Mouse (Mus musculus): ENCODE data around the gene Shisal2b. TPM values are rescaled to one million over a fixed set of nuclear protein-coding genes. Genes with fewer than 3 reads are reported as not detected.
"Not testable (repeated sequence)": the region's sequence is repeated elsewhere in the genome, so short reads cannot be mapped to it uniquely, and the experiment has no call there.

Shisal2b gene
- polyA plus RNA-seq (2015; fragmentation: Nextera tagmentation; extraction: Ambion mirVana), result 0.41 and 0.69 TPM in 2 replicates

- H3K4me2 ChIP-seq (replicated peaks), result peak within 1 kb of the TSS; percentile 80
- WGBS, result 4% methylated on average over 38 of the region's 38 CpGs
Measured at GRCm38 (mm10) chr13:104863127-104863979, at the start of gene Shisal2b. Gene Shisal2b (minus strand): TSS chr13:104863893.

GRCm38 (mm10) chr13:104911626-104912025 is 47.9 kb upstream of the Shisal2b start:
- H3K27me3 ChIP-seq; H3K4me1 ChIP-seq; H3K36me3 ChIP-seq; ATAC-seq (ENCODE audit: low FRiP score, low read depth); H3K4me3 ChIP-seq; H3K9ac ChIP-seq; H3K9me3 ChIP-seq; H3K27ac ChIP-seq; H3K4me2 ChIP-seq (replicated peaks): not testable (repeated sequence)
- 87% methylated on average over 5 of the region's 5 CpGs for WGBS

More at GRCm38 (mm10) chr13:104863127-104863979, at the start of gene Shisal2b:
- Histone ChIP-seq H3K9ac (peak within 1 kb of the TSS; percentile 67), H3K27ac (no peak within 1 kb of the TSS), H3K27me3 (peaks cover 47% of the 10 kb centered on the region), H3K4me3 (peak within 1 kb of the TSS; percentile 49), H3K4me1 (peaks cover 4% of the 10 kb centered on the region; the same call in 1 of the 2 replicates), H3K36me3 (no peaks in the 10 kb centered on the region), H3K9me3 (no peaks in the 10 kb centered on the region)
- peak; percentile 83 for ATAC-seq (ENCODE audit: low FRiP score, low read depth)

- H3K27ac ChIP-seq; H3K36me3 ChIP-seq; H3K9me3 ChIP-seq; H3K4me1 ChIP-seq; H3K4me2 ChIP-seq (replicated peaks); H3K9ac ChIP-seq; H3K27me3 ChIP-seq; H3K4me3 ChIP-seq; ATAC-seq (ENCODE audit: low FRiP score, low read depth): not testable (repeated sequence)
- WGBS, result 93% methylated on average over 1 of the region's 1 CpGs
Measured at GRCm38 (mm10) chr13:104911006-104911405, 47.3 kb upstream of the Shisal2b start.

GRCm38 (mm10) chr13:104908691-104909090 is 45.0 kb upstream of the Shisal2b start:
- Histone ChIP-seq H3K4me2 (replicated peaks) (no peak overlapping the region), H3K4me3 (no peak overlapping the region), H3K9me3 (no peaks in the 10 kb centered on the region), H3K9ac (no peak overlapping the region), H3K4me1 (no peaks in the 10 kb centered on the region), H3K36me3 (no peaks in the 10 kb centered on the region), H3K27me3 (no peaks in the 10 kb centered on the region), H3K27ac (no peak overlapping the region)
- no peak for ATAC-seq (ENCODE audit: low FRiP score, low read depth)
- WGBS, result 64% methylated on average over 7 of the region's 7 CpGs

GRCm38 (mm10) chr13:104894771-104895170 is 31.1 kb upstream of the Shisal2b start:
- no peak overlapping the region for H3K4me2 ChIP-seq (replicated peaks)
- H3K9ac ChIP-seq, result no peak overlapping the region
- no peak for ATAC-seq (ENCODE audit: low FRiP score, low read depth)
- 91% methylated on average over 1 of the region's 1 CpGs for WGBS
- no peaks in the 10 kb centered on the region for H3K36me3 ChIP-seq
- H3K9me3 ChIP-seq, result no peaks in the 10 kb centered on the region
- H3K4me1 ChIP-seq, result no peaks in the 10 kb centered on the region
- H3K27me3 ChIP-seq, result no peaks in the 10 kb centered on the region
- H3K27ac ChIP-seq, result no peak overlapping the region
- H3K4me3 ChIP-seq, result no peak overlapping the region

- Histone ChIP-seq H3K4me1 (no peaks in the 10 kb centered on the region), H3K4me2 (replicated peaks) (no peak overlapping the region), H3K36me3 (no peaks in the 10 kb centered on the region), H3K4me3 (no peak overlapping the region), H3K9me3 (no peaks in the 10 kb centered on the region), H3K27me3 (no peaks in the 10 kb centered on the region), H3K9ac (no peak overlapping the region), H3K27ac (no peak overlapping the region)
- no peak for ATAC-seq (ENCODE audit: low FRiP score, low read depth)
- 76% methylated on average over 4 of the region's 4 CpGs for WGBS
Measured at GRCm38 (mm10) chr13:104892337-104892736, 28.6 kb upstream of the Shisal2b start.

- Histone ChIP-seq H3K4me1 (no peaks in the 10 kb centered on the region), H3K36me3 (no peaks in the 10 kb centered on the region), H3K9ac (no peak overlapping the region), H3K4me2 (replicated peaks) (no peak overlapping the region), H3K9me3 (no peaks in the 10 kb centered on the region), H3K27me3 (no peaks in the 10 kb centered on the region), H3K27ac (no peak overlapping the region), H3K4me3 (no peak overlapping the region)
- 78% methylated on average over 8 of the region's 8 CpGs for WGBS
- no peak for ATAC-seq (ENCODE audit: low FRiP score, low read depth)
Measured at GRCm38 (mm10) chr13:104886308-104887032, 22.8 kb upstream of the Shisal2b start.

GRCm38 (mm10) chr13:104883566-104884249 is 20.0 kb upstream of the Shisal2b start:
- Histone ChIP-seq H3K27ac (no peak overlapping the region), H3K27me3 (no peaks in the 10 kb centered on the region), H3K9ac (no peak overlapping the region), H3K4me1 (no peaks in the 10 kb centered on the region), H3K4me2 (replicated peaks) (no peak overlapping the region), H3K9me3 (no peaks in the 10 kb centered on the region), H3K4me3 (no peak overlapping the region), H3K36me3 (no peaks in the 10 kb centered on the region)
- WGBS, result 34% methylated on average over 14 of the region's 16 CpGs
- ATAC-seq (ENCODE audit: low FRiP score, low read depth), result no peak

- Histone ChIP-seq H3K4me1 (no peaks in the 10 kb centered on the region), H3K9me3 (no peaks in the 10 kb centered on the region), H3K27me3 (no peaks in the 10 kb centered on the region), H3K4me2 (replicated peaks) (no peak overlapping the region), H3K9ac (no peak overlapping the region), H3K36me3 (no peaks in the 10 kb centered on the region), H3K27ac (no peak overlapping the region), H3K4me3 (no peak overlapping the region)
- ATAC-seq (ENCODE audit: low FRiP score, low read depth), result no peak
- WGBS, result 82% methylated on average over 4 of the region's 4 CpGs
Measured at GRCm38 (mm10) chr13:104878508-104878907, 14.8 kb upstream of the Shisal2b start.

GRCm38 (mm10) chr13:104869907-104870306 is 6.2 kb upstream of the Shisal2b start:
- H3K27me3 ChIP-seq, result peaks cover 9% of the 10 kb centered on the region; the same call in 1 of the 2 replicates
- H3K27ac ChIP-seq, result no peak overlapping the region
- H3K36me3 ChIP-seq, result no peaks in the 10 kb centered on the region
- no peak overlapping the region for H3K4me2 ChIP-seq (replicated peaks)
- no peaks in the 10 kb centered on the region for H3K4me1 ChIP-seq
- no peak overlapping the region for H3K9ac ChIP-seq
- H3K4me3 ChIP-seq, result no peak overlapping the region
- H3K9me3 ChIP-seq, result no peaks in the 10 kb centered on the region
- ATAC-seq (ENCODE audit: low FRiP score, low read depth), result no peak
- WGBS, result 88% methylated on average over 2 of the region's 2 CpGs

GRCm38 (mm10) chr13:104866726-104867125 is 3.0 kb upstream of the Shisal2b start:
- ATAC-seq (ENCODE audit: low FRiP score, low read depth), result no peak
- no peak overlapping the region for H3K4me2 ChIP-seq (replicated peaks)
- no peak overlapping the region for H3K4me3 ChIP-seq
- no peaks in the 10 kb centered on the region for H3K36me3 ChIP-seq
- WGBS, result 87% methylated on average over 5 of the region's 5 CpGs
- H3K27me3 ChIP-seq, result peaks cover 34% of the 10 kb centered on the region
- no peaks in the 10 kb centered on the region for H3K9me3 ChIP-seq
- H3K9ac ChIP-seq, result no peak overlapping the region
- H3K27ac ChIP-seq, result no peak overlapping the region
- H3K4me1 ChIP-seq, result peaks cover 4% of the 10 kb centered on the region; the same call in 1 of the 2 replicates

GRCm38 (mm10) chr13:104853645-104854044 is 10.0 kb downstream of the Shisal2b start:
- WGBS, result 82% methylated on average over 2 of the region's 2 CpGs
- no peak overlapping the region for H3K9ac ChIP-seq
- ATAC-seq (ENCODE audit: low FRiP score, low read depth), result no peak
- no peaks in the 10 kb centered on the region for H3K9me3 ChIP-seq
- no peaks in the 10 kb centered on the region for H3K4me1 ChIP-seq
- H3K27me3 ChIP-seq, result no peaks in the 10 kb centered on the region
- no peak overlapping the region for H3K4me3 ChIP-seq
- H3K27ac ChIP-seq, result no peak overlapping the region
- H3K36me3 ChIP-seq, result no peaks in the 10 kb centered on the region
- no peak overlapping the region for H3K4me2 ChIP-seq (replicated peaks)
